8 mouse cellular contexts compared by ENCODE assay signal in genomic region chr19:56547456-56548229, GRCm38 (mm10). TPM values are rescaled to one million over a fixed set of nuclear protein-coding genes. Genes with fewer than 3 reads are reported as not detected.
DNase-seq lines count a peak whose midpoint lies in the region; ATAC-seq lines count a peak whose summit lies in the region.

Dclre1a (minus strand) TSS chr19:56548222.

- H3K4me1 ChIP-seq in megakaryocyte, embryonic 14.5 days: peaks cover 47% of the 10 kb centered on the region

- no peaks in the 10 kb centered on the region for H3K9me3 ChIP-seq in megakaryocyte, embryonic 14.5 days

- peaks cover 54% of the 10 kb centered on the region for H3K36me3 ChIP-seq in megakaryocyte, embryonic 14.5 days (replicated peaks; ENCODE audit: low read length)

- H3K27me3 ChIP-seq in megakaryocyte, embryonic 14.5 days (replicated peaks): no peaks in the 10 kb centered on the region

- peak; percentile 76 for ATAC-seq in activated CD4-positive, CD25-positive, alpha-beta regulatory T cell, adult 4 months
- peak; percentile 78 for ATAC-seq in inflammation-experienced regulatory T-cells, adult 6 months

- peak; percentile 75 to 76 for DNase-seq in cerebellum, postnatal 36 days
- DNase-seq in gastrocnemius, adult 8-10 months (ENCODE audit: low spot score in 2 of 2): peak; percentile 16 to 50
- peak; percentile 36 to 62 for DNase-seq in left cerebral cortex, postnatal 14 days (ENCODE audit: low spot score in 2 of 2)
- peak; percentile 63 for DNase-seq in right cerebral cortex, postnatal 4 days
- DNase-seq in yolk sac, embryonic 10.5 days (ENCODE audit: low spot score): no peak

- intact Hi-C loops in left cerebral cortex, postnatal 14 days (cut with DNase I): no loop called here

- H3K4me3 ChIP-seq in megakaryocyte, embryonic 14.5 days (replicated peaks): peak within 1 kb of the TSS; percentile 98

RNA-seq across cellular contexts. Expression of gene Dclre1a, which starts in this region (rescaled TPM):
- polyA plus RNA-seq in activated CD4-positive, CD25-positive, alpha-beta regulatory T cell, adult 4 months (2017; shearing (Covaris generic)): 1 to 10 TPM; 8.4 to 9.7 TPM
- total RNA-seq in gastrocnemius, adult 8-10 months (2022): 1 to 10 TPM; 2.8 to 4.5 (median 3.5) TPM
- polyA plus RNA-seq in inflammation-experienced regulatory T-cells, adult 6 months (2017; shearing (Covaris generic)): 10 to 100 TPM in 1 of 3 experiments, 1 to 10 TPM in 2; 8.0 to 15.1 (median 8.9) TPM
- total RNA-seq in left cerebral cortex, postnatal 14 days (2021): 10 to 100 TPM in 1 of 2 experiments, 1 to 10 TPM in 1; 8.9 to 10.3 TPM
- polyA plus RNA-seq in megakaryocyte, embryonic 14.5 days (2012; ENCODE audit: insufficient read depth, low replicate concordance): 0.75 TPM in 1 of 2 replicates, not detected in the other
